Mouse (Mus musculus) ES-E14 (cell line): Measurements from ENCODE around the gene Lsm7.

Source experiments
- MAFK ChIP-seq: IDR thresholded peaks from 2 replicates; pipeline ENCODE4 v1.6.1; 2014; ENCODE audit warnings: mild to moderate bottlenecking, low read depth, low read length, inconsistent platforms; ENCODE audit not compliant: insufficient read depth
- ZNF384 ChIP-seq: IDR thresholded peaks from 2 replicates; pipeline ENCODE4 v1.6.1; 2012; ENCODE audit warnings: low read depth, low read length, inconsistent platforms

DNA sequence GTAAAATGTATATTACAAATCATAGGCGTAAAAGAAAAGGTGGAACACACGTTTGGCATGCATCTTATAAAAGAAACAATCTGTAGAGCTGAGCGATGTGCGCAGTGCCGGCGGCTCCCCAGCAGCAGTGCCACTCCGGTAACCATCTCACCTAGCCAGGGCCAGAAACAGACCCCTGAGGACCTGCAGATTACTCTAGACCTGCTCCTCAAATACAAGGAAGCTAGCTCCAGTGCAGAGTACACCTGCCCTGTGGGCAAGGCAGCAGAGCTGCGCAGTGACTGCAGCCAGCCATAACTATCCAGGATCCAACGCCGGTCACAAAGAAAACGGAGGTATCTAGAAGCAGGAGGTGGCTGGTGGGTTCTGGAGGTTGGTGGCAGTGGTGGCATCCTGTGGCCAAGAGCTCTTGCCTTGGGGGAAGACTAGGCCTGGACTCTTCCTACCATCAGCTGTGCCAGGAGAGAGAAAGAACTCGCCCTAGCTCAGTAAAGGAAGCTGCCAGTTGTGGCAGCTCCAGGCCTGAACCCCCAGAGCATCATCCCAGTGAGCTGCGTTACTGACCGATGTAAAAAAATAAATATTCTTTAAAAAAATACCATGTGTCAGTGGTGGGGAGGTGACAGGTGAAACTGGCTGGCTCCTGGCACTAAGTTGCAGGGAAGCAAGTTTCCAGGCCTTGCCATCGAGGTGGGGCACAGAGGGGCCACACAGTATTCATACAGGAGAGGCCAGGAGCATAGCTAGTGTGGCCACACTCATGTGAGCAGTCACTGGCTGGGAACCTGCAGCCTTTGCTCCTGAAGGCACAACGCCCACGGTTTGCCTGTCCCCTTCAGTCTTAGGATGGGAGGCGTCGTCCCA is 46.6 kb upstream of the Lsm7 start:
- TF ChIP-seq ZNF384 (no peak), MAFK (no peak)
